Mouse (Mus musculus): ENCODE data around the gene Polr2m. TPM values are rescaled to one million over a fixed set of nuclear protein-coding genes. Genes with fewer than 3 reads are reported as not detected.
"Not testable (repeated sequence)": the region's sequence is repeated elsewhere in the genome, so short reads cannot be mapped to it uniquely, and the experiment has no call there.

Polr2m gene
- polyA plus RNA-seq, 1 experiment from 2014 or later, result 103 TPM

DNA sequence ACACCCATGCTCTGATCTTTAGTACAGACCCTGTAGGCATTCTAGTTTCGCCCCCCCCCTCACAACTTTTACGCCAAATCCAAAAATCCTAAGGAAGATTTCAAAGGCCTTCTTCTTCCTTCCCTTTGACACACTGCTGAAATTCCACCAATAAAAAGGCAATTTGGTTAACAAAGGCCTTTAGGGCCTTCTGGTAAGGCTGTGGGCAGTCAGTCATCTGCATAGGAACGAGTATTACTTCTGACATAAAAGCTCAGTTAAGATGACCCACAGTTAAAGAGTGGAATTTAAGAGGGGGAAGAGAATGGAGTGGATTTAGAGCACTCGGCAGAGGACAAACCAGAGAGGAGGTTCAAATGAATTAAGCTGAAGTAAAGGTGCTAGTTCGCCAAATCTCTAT, 8.0 kb upstream of the Polr2m start:
- ATAC-seq, result no peak
- Histone ChIP-seq H3K9ac (ENCODE audit: low read depth, low read length) (no peak overlapping the region), H3K4me1 (replicated peaks; ENCODE audit: control insufficient read depth, insufficient read depth, low read length) (0 out of 2 replicates have a peak, but pooled peaks cover 3% of the 10 kb centered on the region), H3K27me3 (replicated peaks; ENCODE audit: control insufficient read depth, insufficient read depth, low read length) (no peaks in the 10 kb centered on the region), H3K36me3 (ENCODE audit: control insufficient read depth, insufficient read depth) (no peaks in the 10 kb centered on the region), H3K9me3 (ENCODE audit: control insufficient read depth) (no peaks in the 10 kb centered on the region), H3K4me2 (replicated peaks; ENCODE audit: low read depth) (no peak overlapping the region), H3K27ac (ENCODE audit: low read depth, low read length) (no peak overlapping the region), H3K4me3 (ENCODE audit: low read depth, low read length) (no peak overlapping the region)
- no peak for TF ChIP-seq CTCF (IDR thresholded peaks at IDR 0.05; ENCODE audit: low read depth)
- WGBS, result 89% methylated on average over 5 of the region's 5 CpGs

GRCm38 (mm10) chr9:71492296-71493025, 6.7 kb upstream of the Polr2m start:
- Histone ChIP-seq H3K4me1 (replicated peaks; ENCODE audit: control insufficient read depth, insufficient read depth, low read length) (0 out of 2 replicates have a peak, but pooled peaks cover 3% of the 10 kb centered on the region), H3K9ac (ENCODE audit: low read depth, low read length) (no peak overlapping the region), H3K4me2 (replicated peaks; ENCODE audit: low read depth) (no peak overlapping the region; the same call in 1 of the 2 replicates), H3K9me3 (ENCODE audit: control insufficient read depth) (no peaks in the 10 kb centered on the region), H3K27me3 (replicated peaks; ENCODE audit: control insufficient read depth, insufficient read depth, low read length) (no peaks in the 10 kb centered on the region), H3K4me3 (ENCODE audit: low read depth, low read length) (no peak overlapping the region), H3K27ac (ENCODE audit: low read depth, low read length) (no peak overlapping the region), H3K36me3 (ENCODE audit: control insufficient read depth, insufficient read depth) (no peaks in the 10 kb centered on the region)
- no peak for ATAC-seq
- WGBS, result 56% methylated on average over 15 of the region's 15 CpGs
- no peak for TF ChIP-seq CTCF (IDR thresholded peaks at IDR 0.05; ENCODE audit: low read depth)

DNA sequence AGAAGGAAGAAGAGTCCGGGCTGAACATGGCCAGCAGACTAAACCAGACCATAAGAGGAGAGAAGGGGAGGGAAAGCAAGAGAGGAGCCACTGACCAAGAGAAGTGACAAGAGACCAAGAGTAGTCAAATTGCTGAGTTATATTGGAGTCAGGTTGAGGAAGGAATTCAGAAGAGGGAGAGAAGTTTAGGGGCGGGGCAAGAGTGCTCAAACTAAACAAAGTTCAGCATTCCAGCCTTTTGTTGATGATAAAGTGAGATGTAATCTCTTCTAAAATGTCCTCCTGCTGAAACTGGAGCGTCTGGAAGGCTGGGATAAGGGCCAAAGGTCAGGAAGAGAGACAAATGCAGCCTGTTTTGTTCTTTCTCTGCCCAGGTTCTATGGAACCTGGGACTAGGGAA, 4.3 kb upstream of the Polr2m start:
- Histone ChIP-seq H3K9me3 (ENCODE audit: control insufficient read depth) (no peaks in the 10 kb centered on the region), H3K9ac (ENCODE audit: low read depth, low read length) (no peak overlapping the region), H3K27ac (ENCODE audit: low read depth, low read length) (no peak overlapping the region), H3K4me1 (replicated peaks; ENCODE audit: control insufficient read depth, insufficient read depth, low read length) (0 out of 2 replicates have a peak, but pooled peaks cover 3% of the 10 kb centered on the region), H3K4me3 (ENCODE audit: low read depth, low read length) (no peak overlapping the region), H3K36me3 (ENCODE audit: control insufficient read depth, insufficient read depth) (no peaks in the 10 kb centered on the region), H3K27me3 (replicated peaks; ENCODE audit: control insufficient read depth, insufficient read depth, low read length) (no peaks in the 10 kb centered on the region), H3K4me2 (replicated peaks; ENCODE audit: low read depth) (no peak overlapping the region; the same call in 1 of the 2 replicates)
- no peak for TF ChIP-seq CTCF (IDR thresholded peaks at IDR 0.05; ENCODE audit: low read depth)
- 36% methylated on average over 3 of the region's 3 CpGs for WGBS
- no peak for ATAC-seq

DNA sequence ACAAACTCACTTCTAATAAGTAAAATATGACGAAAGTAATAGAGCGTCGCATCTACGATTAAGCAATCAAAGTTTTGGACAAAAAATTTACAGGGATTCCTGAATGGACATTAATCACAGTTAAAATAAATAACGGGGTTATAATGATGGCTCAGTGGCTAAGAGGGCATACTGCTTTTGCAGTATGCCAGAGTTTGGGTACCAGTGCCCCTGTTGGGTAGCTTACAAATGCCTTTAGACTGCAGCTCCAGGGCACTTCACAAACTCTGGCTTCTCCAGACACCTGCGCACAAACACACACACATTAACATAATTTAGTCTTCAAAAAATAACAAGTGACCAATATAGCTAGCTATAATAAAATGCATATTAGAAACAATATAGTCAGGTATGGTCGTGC, 392 bp upstream of the Polr2m start:
- H3K4me1 ChIP-seq (replicated peaks; ENCODE audit: control insufficient read depth, insufficient read depth, low read length), result no peaks in the 10 kb centered on the region
- H3K9ac ChIP-seq (ENCODE audit: low read depth, low read length), result no peak overlapping the region
- H3K36me3 ChIP-seq (ENCODE audit: control insufficient read depth, insufficient read depth), result peaks cover 22% of the 10 kb centered on the region
- peak overlapping the region; percentile 73 for H3K4me2 ChIP-seq (replicated peaks; ENCODE audit: low read depth)
- no peaks in the 10 kb centered on the region for H3K9me3 ChIP-seq (ENCODE audit: control insufficient read depth)
- WGBS, result 39% methylated on average over 7 of the region's 7 CpGs
- no peak for ATAC-seq
- no peaks in the 10 kb centered on the region for H3K27me3 ChIP-seq (replicated peaks; ENCODE audit: control insufficient read depth, insufficient read depth, low read length)
- H3K27ac ChIP-seq (ENCODE audit: low read depth, low read length), result no peak overlapping the region
- no peak for TF ChIP-seq CTCF (IDR thresholded peaks at IDR 0.05; ENCODE audit: low read depth)
- peak overlapping the region; percentile 86 for H3K4me3 ChIP-seq (ENCODE audit: low read depth, low read length)

DNA sequence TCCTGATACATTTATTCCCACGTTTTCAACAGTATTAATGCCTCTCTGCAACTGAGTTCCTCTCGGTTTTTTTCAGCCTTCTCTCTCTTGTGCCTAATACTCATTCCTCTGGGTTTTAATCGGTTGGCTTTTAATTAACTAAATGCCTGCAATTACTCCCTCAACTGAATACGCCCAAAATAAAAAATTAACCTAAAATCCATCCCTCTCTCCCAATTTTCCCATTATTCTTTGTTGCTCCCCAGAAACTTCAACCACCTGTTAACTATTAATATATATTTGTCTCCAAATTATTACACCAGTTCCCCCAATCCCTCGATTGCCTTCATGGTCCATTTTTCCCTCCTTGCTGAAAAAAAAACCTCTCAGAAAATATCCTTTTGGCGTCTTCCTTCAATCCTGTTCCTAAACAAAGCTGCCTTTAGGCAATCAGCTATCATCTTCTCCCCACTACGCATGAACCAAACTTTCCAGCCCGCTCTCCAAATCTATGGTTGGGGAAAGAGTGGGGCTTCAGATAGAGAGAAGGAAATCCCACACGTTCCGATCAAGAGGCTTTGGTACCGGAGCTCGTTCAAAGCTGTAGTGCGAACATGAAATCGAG, 762 bp downstream of the Polr2m start:
- Histone ChIP-seq H3K36me3 (ENCODE audit: control insufficient read depth, insufficient read depth) (peaks cover 32% of the 10 kb centered on the region), H3K4me3 (ENCODE audit: low read depth, low read length) (peak overlapping the region; percentile 86), H3K4me1 (replicated peaks; ENCODE audit: control insufficient read depth, insufficient read depth, low read length) (no peaks in the 10 kb centered on the region), H3K4me2 (replicated peaks; ENCODE audit: low read depth) (peak overlapping the region; percentile 73), H3K9ac (ENCODE audit: low read depth, low read length) (peak overlapping the region; percentile 98), H3K9me3 (ENCODE audit: control insufficient read depth) (no peaks in the 10 kb centered on the region), H3K27ac (ENCODE audit: low read depth, low read length) (peak overlapping the region; percentile 95), H3K27me3 (replicated peaks; ENCODE audit: control insufficient read depth, insufficient read depth, low read length) (no peaks in the 10 kb centered on the region)
- no peak for TF ChIP-seq CTCF (IDR thresholded peaks at IDR 0.05; ENCODE audit: low read depth)
- no peak for ATAC-seq
- 1% methylated on average over 14 of the region's 14 CpGs for WGBS

- WGBS, result 72% methylated on average over 7 of the region's 7 CpGs
- H3K9me3 ChIP-seq (ENCODE audit: control insufficient read depth); H3K4me1 ChIP-seq (replicated peaks; ENCODE audit: control insufficient read depth, insufficient read depth, low read length); H3K9ac ChIP-seq (ENCODE audit: low read depth, low read length); H3K27ac ChIP-seq (ENCODE audit: low read depth, low read length); H3K27me3 ChIP-seq (replicated peaks; ENCODE audit: control insufficient read depth, insufficient read depth, low read length); ATAC-seq: not testable (repeated sequence)
- Histone ChIP-seq H3K36me3 (ENCODE audit: control insufficient read depth, insufficient read depth) (peaks cover 43% of the 10 kb centered on the region), H3K4me3 (ENCODE audit: low read depth, low read length) (peak overlapping the region; percentile 86; the same call in 1 of the 2 replicates), H3K4me2 (replicated peaks; ENCODE audit: low read depth) (peak overlapping the region; percentile 73; the same call in 1 of the 2 replicates)
Observed at GRCm38 (mm10) chr9:71483872-71484271, 1.9 kb downstream of the Polr2m start.

All from intestine, postnatal 0 days (tissue).